Mouse (Mus musculus): ENCODE results near the gene Rps8.

DNA sequence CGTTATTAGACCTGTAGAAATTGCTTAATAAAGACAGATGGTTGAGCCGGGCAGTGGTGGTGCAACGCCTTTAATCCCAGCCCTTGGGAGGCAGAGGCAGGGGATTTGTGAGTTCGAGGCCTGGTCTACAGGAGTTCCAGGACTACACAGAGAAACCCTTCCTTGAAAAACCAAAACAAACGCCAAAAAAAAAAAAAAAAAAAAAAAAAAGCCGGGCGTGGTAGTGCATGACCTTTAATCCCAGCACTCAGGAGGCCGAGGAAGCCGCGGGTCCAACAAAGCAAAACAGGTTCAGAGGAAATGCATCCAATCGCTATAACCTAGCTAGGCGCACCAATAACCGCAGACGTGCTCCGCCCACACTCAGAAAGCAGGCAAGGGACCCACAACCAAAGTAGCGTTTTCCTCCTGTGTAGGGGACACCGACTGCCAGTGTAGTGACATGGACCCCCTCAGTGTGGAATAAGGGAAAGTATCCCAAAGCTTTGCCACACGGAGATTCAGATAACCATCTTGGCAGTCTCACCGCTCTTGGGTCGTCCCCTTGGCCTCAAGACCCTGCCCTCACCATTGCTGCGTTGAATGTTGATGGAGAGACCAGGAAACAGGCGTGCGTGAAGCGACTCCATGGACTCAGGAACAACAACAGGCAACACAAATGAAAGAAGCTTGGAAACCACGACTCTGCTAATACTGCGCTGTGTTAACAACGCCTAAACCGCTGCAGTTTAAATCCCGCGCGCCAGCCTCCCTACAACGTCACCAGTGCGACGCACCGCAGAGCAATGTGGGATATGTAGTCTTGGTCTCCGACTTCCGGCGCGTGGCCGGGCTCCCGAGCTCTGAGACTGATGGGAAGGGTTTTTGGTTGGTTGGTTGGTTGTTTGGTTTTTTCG, 26.1 kb upstream of the Rps8 start, which contains the start of gene Kif2c:
- TF ChIP-seq POLR2A (IDR thresholded peaks at IDR 0.05; ENCODE audit: low read depth, low read length) (no peak; the same call in none of the 2 replicates), CTCF (IDR thresholded peaks at IDR 0.05; ENCODE audit: extremely low read depth, insufficient read depth, insufficient read length, insufficient replicate concordance) (no peak)
